Mouse (Mus musculus): ENCODE results near the gene Gm2564.
"Not testable (repeated sequence)": the region's sequence is repeated elsewhere in the genome, so short reads cannot be mapped to it uniquely, and the experiment has no call there.

Gene Gm2564

DNA sequence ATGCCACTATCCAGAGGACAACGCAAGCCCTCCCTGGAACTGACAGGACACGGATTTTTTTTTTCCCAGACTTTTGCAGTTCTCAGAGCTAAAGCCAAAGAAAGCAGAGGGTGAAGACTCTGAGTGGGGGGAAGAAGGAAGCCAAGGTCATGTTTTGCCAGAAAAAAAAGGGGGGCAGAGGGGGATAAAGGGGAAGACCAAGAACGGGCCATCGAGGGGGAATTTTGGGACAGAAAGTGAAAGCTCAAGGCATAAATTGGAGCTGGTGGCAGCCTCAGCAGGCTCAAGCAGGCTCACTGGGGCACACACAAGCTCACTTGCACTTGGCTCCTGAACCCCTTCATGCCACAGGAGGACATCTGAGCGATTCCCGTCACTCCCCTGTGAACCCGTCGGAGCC is at the start of gene Gm2564:
Gene Gm2564, plus strand, starts transcription at position 301 of the 400 bp plus-strand sequence.
- not testable (repeated sequence) for DNase-seq (ENCODE audit: low spot score)

- DNase-seq (ENCODE audit: low spot score) = not testable (repeated sequence)
Observed at GRCm38 (mm10) chr4:42611895-42612294, 17.6 kb upstream of the Gm2564 start, which contains the start of gene Gm10591. Gm10591 (plus strand) TSS chr4:42612195.

GRCm38 (mm10) chr4:42654951-42655350 is 25.4 kb downstream of the Gm2564 start, which contains the start of gene Ccl27b:
Ccl27b (plus strand) TSS chr4:42655251.
- DNase-seq (ENCODE audit: low spot score) = not testable (repeated sequence)

DNA sequence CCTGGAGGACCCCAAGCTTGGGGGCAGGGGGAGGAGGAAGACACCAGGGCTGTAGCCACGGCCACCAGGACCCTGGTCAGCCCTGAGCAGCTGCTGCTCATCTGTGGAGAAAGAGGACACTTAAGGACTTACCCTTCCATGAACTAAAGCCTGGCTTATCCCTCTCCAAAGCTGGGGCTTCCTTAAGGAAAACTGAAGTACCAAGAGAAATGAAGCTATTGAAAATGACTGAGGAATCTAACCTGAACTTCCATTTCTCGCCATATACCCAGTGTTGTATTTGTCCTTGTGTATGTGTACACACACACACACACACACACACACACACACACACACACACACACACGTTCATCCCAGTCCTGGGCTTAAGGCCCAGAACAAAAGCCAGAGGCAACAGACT is 32.3 kb downstream of the Gm2564 start, which contains the start of gene Il11ra2:
Gene Il11ra2, minus strand, starts transcription at position 101 of the 400 bp plus-strand sequence.
- not testable (repeated sequence) for DNase-seq (ENCODE audit: low spot score)

GRCm38 (mm10) chr4:42675415-42675814 is 45.9 kb downstream of the Gm2564 start:
- DNase-seq (ENCODE audit: low spot score) = not testable (repeated sequence)

GRCm38 (mm10) chr4:42679365-42679764 is 49.8 kb downstream of the Gm2564 start:
- not testable (repeated sequence) for DNase-seq (ENCODE audit: low spot score)

GRCm38 (mm10) chr4:42680374-42681356 is 51.1 kb downstream of the Gm2564 start:
- DNase-seq (ENCODE audit: low spot score) = not testable (repeated sequence)
